Mouse (Mus musculus): ENCODE results near the gene Gm8947.
"Not testable (repeated sequence)": the region's sequence is repeated elsewhere in the genome, so short reads cannot be mapped to it uniquely, and the experiment has no call there.

The Gm8947 gene

GRCm38 (mm10) chr1:151180167-151180566 is 12.0 kb upstream of the Gm8947 start:
- DNase-seq (ENCODE audit: low read depth) = no peak

DNA sequence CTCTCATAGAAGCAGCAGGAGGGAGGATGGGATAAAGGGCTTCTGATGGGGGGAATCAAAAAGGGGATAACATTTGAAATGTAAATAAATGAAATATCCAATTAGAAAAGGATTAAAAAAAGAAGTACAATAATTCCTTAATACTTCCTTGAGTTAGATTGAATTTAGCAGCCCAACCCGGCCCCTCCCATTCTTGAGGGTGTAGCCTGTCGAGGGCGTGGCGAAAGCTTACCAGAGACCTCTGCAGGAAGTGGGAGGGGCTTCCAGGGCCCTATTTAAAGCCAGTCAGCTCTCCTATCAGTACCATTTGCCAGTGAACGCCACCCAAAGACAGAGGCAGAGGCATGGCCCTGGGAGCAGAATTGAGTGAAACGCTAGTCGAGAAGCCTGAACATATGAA is 9.9 kb upstream of the Gm8947 start, which contains the start of gene Gm47985:
Gene Gm47985 (plus strand): TSS at position 272 of the 400 bp plus-strand sequence.
- not testable (repeated sequence) for DNase-seq (ENCODE audit: low read depth)

GRCm38 (mm10) chr1:151186186-151186585 is 6.0 kb upstream of the Gm8947 start:
- not testable (repeated sequence) for DNase-seq (ENCODE audit: low read depth)

DNA sequence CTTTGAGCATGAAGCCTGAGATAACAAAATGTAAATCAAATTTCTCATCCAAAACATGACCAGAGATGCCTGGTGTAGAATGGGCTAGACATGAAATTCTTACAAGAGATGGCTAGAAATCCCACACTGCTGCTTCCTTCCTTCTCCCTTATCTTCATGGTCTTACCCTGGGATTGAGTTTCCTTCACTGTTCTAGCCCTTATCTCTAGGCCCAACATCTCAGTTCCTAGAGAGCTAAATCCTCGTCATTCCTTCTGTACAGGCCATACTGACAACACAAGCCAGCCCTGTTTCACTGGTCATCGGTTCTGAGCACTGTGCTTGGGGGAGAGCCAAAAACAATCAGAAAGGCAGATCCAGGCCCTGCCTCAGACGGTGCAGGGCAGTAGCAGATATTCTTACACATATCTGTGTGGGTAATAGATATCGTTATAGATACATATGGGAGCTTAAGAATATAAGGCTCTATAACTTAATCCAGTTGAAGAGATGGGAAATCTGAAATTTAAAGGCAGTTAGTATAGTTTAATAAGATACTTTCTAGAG is 5.2 kb upstream of the Gm8947 start:
- not testable (repeated sequence) for DNase-seq (ENCODE audit: low read depth)

DNA sequence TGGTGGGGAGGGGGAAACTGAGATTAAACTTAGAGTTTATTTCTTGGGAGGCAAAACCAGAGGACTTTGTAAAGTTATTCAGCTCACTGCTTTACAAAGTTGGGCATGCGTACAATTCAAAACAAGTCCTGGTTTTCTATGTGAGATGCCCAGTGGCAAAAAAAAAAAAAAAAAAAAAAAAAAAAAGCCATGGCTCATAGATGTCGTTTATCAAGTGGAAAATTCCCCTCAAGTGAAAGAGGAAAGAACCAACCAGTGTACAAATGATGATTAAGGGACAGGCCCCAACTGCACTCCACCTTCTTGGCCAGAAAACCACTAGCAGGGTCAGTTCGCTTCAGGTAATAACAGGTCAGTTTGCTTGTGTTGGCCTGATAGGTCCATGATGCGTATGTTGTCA is 3.7 kb upstream of the Gm8947 start:
- DNase-seq (ENCODE audit: low read depth) = no peak

DNA sequence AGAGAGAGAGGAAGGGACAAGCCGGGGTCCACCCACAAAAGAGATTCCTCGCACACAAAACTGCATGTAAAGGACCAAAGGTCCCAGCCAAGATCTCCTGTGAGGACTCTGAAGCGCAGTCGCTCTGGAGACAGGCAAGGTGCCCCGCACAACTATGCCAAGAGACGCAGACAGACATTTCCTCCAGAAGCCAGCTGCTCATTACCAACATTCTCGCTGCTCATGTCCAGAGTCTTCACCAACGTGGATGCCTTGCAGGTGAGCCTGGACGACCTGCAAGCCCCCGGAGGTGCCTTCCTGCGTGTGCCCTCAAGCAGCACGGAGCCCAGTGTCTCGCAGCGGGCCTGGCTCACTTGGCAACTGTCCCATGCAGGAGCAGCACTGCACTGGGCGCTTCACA is 563 bp downstream of the Gm8947 start:
- not testable (repeated sequence) for DNase-seq (ENCODE audit: low read depth)

DNA sequence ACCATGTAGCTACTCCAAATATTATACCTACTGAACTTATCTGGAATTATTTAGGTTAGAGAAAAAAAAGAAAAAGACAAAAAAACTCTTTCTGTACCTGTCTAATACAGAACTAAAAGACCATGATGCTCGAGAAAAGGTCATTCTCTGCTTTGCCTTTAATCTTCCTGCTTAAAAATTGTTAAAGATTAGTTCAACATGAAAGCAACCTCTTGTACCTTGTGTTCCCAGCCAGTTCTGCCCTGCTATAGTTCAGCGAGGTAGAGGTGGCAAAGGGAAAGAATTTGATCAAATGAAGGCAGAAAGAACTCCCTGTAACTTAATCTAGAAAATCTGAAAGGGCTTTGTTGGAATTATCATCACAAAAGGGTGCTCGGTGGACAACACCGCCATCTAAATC is 3.8 kb downstream of the Gm8947 start:
- not testable (repeated sequence) for DNase-seq (ENCODE audit: low read depth)

GRCm38 (mm10) chr1:151196690-151197089 is 4.5 kb downstream of the Gm8947 start:
- not testable (repeated sequence) for DNase-seq (ENCODE audit: low read depth)

GRCm38 (mm10) chr1:151198120-151198519 is 5.9 kb downstream of the Gm8947 start, which contains the start of gene Gm47995:
Gm47995 (plus strand) TSS chr1:151198448.
- not testable (repeated sequence) for DNase-seq (ENCODE audit: low read depth)

- not testable (repeated sequence) for DNase-seq (ENCODE audit: low read depth)
These were observed 8.4 kb downstream of the Gm8947 start for GRCm38 (mm10) chr1:151200620-151201019.

- not testable (repeated sequence) for DNase-seq (ENCODE audit: low read depth)
These were observed 10.6 kb downstream of the Gm8947 start for GRCm38 (mm10) chr1:151202771-151203170.

- not testable (repeated sequence) for DNase-seq (ENCODE audit: low read depth)
These were observed 11.6 kb downstream of the Gm8947 start, which contains the start of gene 3110040M04Rik for GRCm38 (mm10) chr1:151203818-151204217. 3110040M04Rik (plus strand) TSS chr1:151204121.

DNA sequence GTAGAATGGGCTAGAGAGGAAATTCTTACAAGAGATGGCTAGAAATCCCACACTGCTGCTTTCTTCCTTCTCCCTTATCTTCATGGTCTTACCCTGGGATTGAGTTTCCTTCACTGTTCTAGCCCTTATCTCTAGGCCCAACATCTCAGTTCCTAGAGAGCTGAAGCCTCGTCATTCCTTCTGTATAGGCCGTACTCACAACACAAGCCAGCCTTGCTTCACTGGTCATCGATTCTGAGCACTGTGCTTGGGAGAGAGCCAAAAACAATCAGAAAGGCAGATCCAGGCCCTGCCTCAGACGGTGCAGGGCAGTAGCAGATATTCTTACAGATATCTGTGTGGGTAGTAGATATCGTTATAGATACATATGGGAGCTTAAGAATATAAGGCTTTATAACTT is 16.3 kb downstream of the Gm8947 start:
- DNase-seq (ENCODE audit: low read depth) = not testable (repeated sequence)

GRCm38 (mm10) chr1:151208944-151209343 is 16.8 kb downstream of the Gm8947 start:
- not testable (repeated sequence) for DNase-seq (ENCODE audit: low read depth)

GRCm38 (mm10) chr1:151209824-151210355 is 17.7 kb downstream of the Gm8947 start, which contains the start of gene Gm47996:
Gm47996 (plus strand) TSS chr1:151210131.
- not testable (repeated sequence) for DNase-seq (ENCODE audit: low read depth)

GRCm38 (mm10) chr1:151211666-151212065 is 19.5 kb downstream of the Gm8947 start:
- DNase-seq (ENCODE audit: low read depth) = not testable (repeated sequence)

- DNase-seq (ENCODE audit: low read depth) = no peak
These were observed 22.7 kb downstream of the Gm8947 start for GRCm38 (mm10) chr1:151214862-151215261.

- no peak for DNase-seq (ENCODE audit: low read depth)
These were observed 23.8 kb downstream of the Gm8947 start for GRCm38 (mm10) chr1:151215985-151216384.

GRCm38 (mm10) chr1:151216417-151216816 is 24.2 kb downstream of the Gm8947 start:
- DNase-seq (ENCODE audit: low read depth) = no peak

- no peak for DNase-seq (ENCODE audit: low read depth)
These were observed 26.9 kb downstream of the Gm8947 start for GRCm38 (mm10) chr1:151219045-151219444.

- DNase-seq (ENCODE audit: low read depth) = no peak
These were observed 27.9 kb downstream of the Gm8947 start for GRCm38 (mm10) chr1:151220098-151220497.

DNA sequence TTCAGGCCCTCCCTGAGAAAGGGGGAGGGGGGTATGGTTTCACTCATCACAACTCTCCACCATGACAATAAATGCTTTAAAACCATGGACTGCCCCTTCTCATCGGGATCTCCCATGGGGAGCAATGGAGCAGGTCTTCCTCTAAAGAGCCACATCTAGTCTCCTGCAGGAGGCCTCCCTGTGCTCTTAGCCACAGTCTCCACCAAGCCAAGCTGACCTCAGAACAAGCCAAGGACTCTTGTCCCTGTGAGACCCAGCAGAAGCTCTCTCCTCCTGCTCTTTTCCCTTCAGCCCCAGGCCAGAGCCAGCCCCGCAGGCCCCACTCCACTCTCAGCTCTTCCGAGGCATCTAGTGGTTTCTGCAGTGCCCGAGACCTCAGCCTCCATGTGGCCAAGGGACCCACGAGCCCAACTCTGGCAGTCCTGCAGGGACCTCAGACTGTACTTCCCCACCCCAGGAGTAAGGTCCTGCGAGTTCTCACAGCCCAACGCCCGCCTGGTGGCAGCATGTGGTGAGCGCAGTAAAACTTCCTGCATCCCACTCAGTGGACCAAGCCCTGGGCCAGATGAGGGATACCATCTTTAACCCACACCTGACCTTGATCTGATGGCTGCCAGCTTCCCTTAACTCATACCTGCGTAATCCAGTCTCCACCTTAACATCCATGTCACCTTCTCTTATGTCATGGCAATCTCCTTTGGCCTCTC is 30.5 kb downstream of the Gm8947 start:
- no peak for DNase-seq (ENCODE audit: low read depth)

DNA sequence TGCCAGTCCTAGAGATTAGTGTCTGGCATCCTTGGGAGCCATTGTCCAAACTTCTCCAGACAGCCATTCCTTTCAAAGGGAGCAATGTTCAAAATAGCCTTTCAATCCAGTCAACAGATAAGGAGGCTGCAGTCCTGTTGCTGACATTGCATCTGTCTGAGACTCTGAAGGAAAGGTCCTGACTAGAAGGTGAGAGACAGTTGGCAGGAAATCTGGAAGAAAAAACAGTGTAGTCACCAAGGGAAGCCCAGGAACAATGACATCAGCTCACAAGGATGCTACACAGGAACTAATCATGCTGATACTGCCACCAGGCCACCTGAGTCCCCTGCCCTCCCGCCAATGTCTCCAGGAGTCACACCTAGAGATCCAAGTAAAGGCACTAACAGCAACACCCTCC is 31.2 kb downstream of the Gm8947 start:
- no peak for DNase-seq (ENCODE audit: low read depth)

All from c-Kit-positive CD71-negative TER-119-negative erythroid progenitor cells, embryonic 14.5 days (primary cell).